Mouse (Mus musculus) CH12.LX (cell line): ENCODE measurements around the gene Itgav. TPM values are rescaled to one million over a fixed set of nuclear protein-coding genes. Genes with fewer than 3 reads are reported as not detected.

Experiments used
- DNase-seq: peaks from one replicate; pipeline ENCODE4 v3.0.0-alpha.2; 2013; ENCODE audit errors: extremely low read depth
- H3K27ac ChIP-seq: 2 replicates; pipeline ENCODE4 v1.5.1; 2012; ENCODE audit warnings: low read depth, mild to moderate bottlenecking, control low read depth, moderate library complexity; ENCODE audit not compliant: insufficient read depth
- H3K27me3 ChIP-seq: replicated peaks from 2 replicates; pipeline ENCODE3; 2012; ENCODE audit warnings: inconsistent platforms
- H3K36me3 ChIP-seq, 2 experiments: replicated peaks in 1 of 2; 2 replicates each; pipeline versions ENCODE3 to v1.6.1; 2012; ENCODE audit warnings: inconsistent platforms in 1 of 2, low read length in 1 of 2, mild to moderate bottlenecking in 1 of 2, mixed read lengths in 1 of 2, moderate library complexity in 1 of 2; ENCODE audit not compliant: control insufficient read depth in 1 of 2, insufficient read depth in 1 of 2
- H3K4me1 ChIP-seq, 2 experiments: 2 replicates each; pipeline ENCODE4 v1.6.1; 2012; ENCODE audit warnings: inconsistent platforms in 1 of 2, moderate library complexity in 1 of 2; ENCODE audit not compliant: insufficient read depth in 2 of 2, control insufficient read depth in 1 of 2
- H3K4me2 ChIP-seq: 2 replicates; pipeline ENCODE4 v1.6.1; 2012; ENCODE audit warnings: low read depth, mild to moderate bottlenecking, control low read depth; ENCODE audit not compliant: poor library complexity, insufficient read depth, severe bottlenecking
- H3K4me3 ChIP-seq, 3 experiments: fragments of 150-350 bp in 1 of 3; sonication (generic) in 1 of 3; replicated peaks in 1 of 3; 2 replicates each; pipeline versions ENCODE3 to v1.5.1; 2011 to 2012; ENCODE audit warnings: low read depth in 2 of 3, low read length in 2 of 3, mild to moderate bottlenecking in 2 of 3, moderate library complexity in 2 of 3, control low read depth in 1 of 3, improper control_type of control experiment in 1 of 3, inconsistent platforms in 1 of 3, mixed read lengths in 1 of 3; ENCODE audit not compliant: poor library complexity in 1 of 3
- H3K79me2 ChIP-seq: replicated peaks from 2 replicates; pipeline ENCODE4 v1.6.1; 2012; ENCODE audit warnings: mild to moderate bottlenecking, moderate library complexity; ENCODE audit not compliant: control insufficient read depth, poor library complexity, insufficient read depth, severe bottlenecking; ENCODE audit errors: extremely low read depth
- H3K9ac ChIP-seq: 2 replicates; pipeline ENCODE4 v1.6.1; 2012; ENCODE audit warnings: low read depth, mild to moderate bottlenecking, control low read depth, moderate library complexity; ENCODE audit not compliant: insufficient read depth
- H3K9me3 ChIP-seq: replicated peaks from 2 replicates; pipeline ENCODE3; 2012; ENCODE audit warnings: low read length, inconsistent platforms, mixed read lengths
- BHLHE40 ChIP-seq: IDR thresholded peaks from 2 replicates; pipeline ENCODE4 v1.6.1; 2011; ENCODE audit warnings: mild to moderate bottlenecking, low read depth, low read length, improper control_type of control experiment
- CHD2 ChIP-seq: IDR thresholded peaks from 2 replicates; pipeline ENCODE4 v1.6.1; 2011; ENCODE audit warnings: low read length, improper control_type of control experiment
- CTCF ChIP-seq, 2 experiments: IDR thresholded peaks in 1 of 2; conservative IDR thresholded peaks in 1 of 2; 2 replicates each; pipeline ENCODE4 v1.5.1; 2011 to 2012; ENCODE audit warnings: low read depth in 2 of 2, low read length in 2 of 2, improper control_type of control experiment in 1 of 2, inconsistent platforms in 1 of 2, mild to moderate bottlenecking in 1 of 2, moderate library complexity in 1 of 2
- ELF1 ChIP-seq: IDR thresholded peaks from 2 replicates; pipeline ENCODE4 v1.6.1; 2014; ENCODE audit warnings: low read depth, mild to moderate bottlenecking, inconsistent platforms, low read length, improper control_type of control experiment
- ETS1 ChIP-seq: conservative IDR thresholded peaks from 2 replicates; pipeline ENCODE4 v1.6.1; 2012; ENCODE audit warnings: low read depth, mild to moderate bottlenecking, inconsistent platforms, low read length, improper control_type of control experiment, moderate library complexity
- HCFC1 ChIP-seq: IDR thresholded peaks from 2 replicates; pipeline ENCODE4 v1.6.1; 2012; ENCODE audit warnings: low read depth, mild to moderate bottlenecking, inconsistent platforms, low read length, improper control_type of control experiment
- JUN ChIP-seq: IDR thresholded peaks from 2 replicates; pipeline ENCODE4 v1.6.1; 2011; ENCODE audit warnings: low read depth, mild to moderate bottlenecking, low read length, improper control_type of control experiment, moderate library complexity; ENCODE audit not compliant: insufficient read depth
- JUND ChIP-seq: conservative IDR thresholded peaks from 2 replicates; pipeline ENCODE4 v1.6.1; 2011; ENCODE audit warnings: low read depth, low read length, improper control_type of control experiment
- MAFK ChIP-seq: IDR thresholded peaks from 2 replicates; pipeline ENCODE4 v1.6.1; 2011; ENCODE audit warnings: low read length, improper control_type of control experiment; ENCODE audit not compliant: insufficient replicate concordance
- MAX ChIP-seq: IDR thresholded peaks from 2 replicates; pipeline ENCODE4 v1.6.1; 2011; ENCODE audit warnings: low read length, improper control_type of control experiment
- MEF2A ChIP-seq: IDR thresholded peaks from 2 replicates; pipeline ENCODE4 v1.6.1; 2014; ENCODE audit warnings: low read depth, mild to moderate bottlenecking, inconsistent platforms, low read length, improper control_type of control experiment, borderline replicate concordance
- MXI1 ChIP-seq: IDR thresholded peaks from 2 replicates; pipeline ENCODE4 v1.6.1; 2011; ENCODE audit warnings: mild to moderate bottlenecking, low read depth, low read length, improper control_type of control experiment
- MYC ChIP-seq: IDR thresholded peaks from 2 replicates; pipeline ENCODE4 v1.6.1; 2011; ENCODE audit warnings: low read depth, mild to moderate bottlenecking, improper control_type of control experiment, low read length
- NELFE ChIP-seq: IDR thresholded peaks from 2 replicates; pipeline ENCODE4 v1.6.1; 2011; ENCODE audit warnings: low read depth, low read length, improper control_type of control experiment
- NRF1 ChIP-seq: IDR thresholded peaks from 2 replicates; pipeline ENCODE4 v1.6.1; 2014; ENCODE audit warnings: low read depth, mild to moderate bottlenecking, inconsistent platforms, low read length, improper control_type of control experiment, moderate library complexity
- PAX5 ChIP-seq: IDR thresholded peaks from 2 replicates; pipeline ENCODE4 v1.6.1; 2012; ENCODE audit warnings: low read length, inconsistent platforms, mixed read lengths
- POLR2A ChIP-seq: IDR thresholded peaks from 2 replicates; pipeline ENCODE4 v1.6.1; 2011; ENCODE audit warnings: low read depth, mild to moderate bottlenecking, improper control_type of control experiment, low read length
- POLR2AphosphoS2 ChIP-seq: IDR thresholded peaks from 2 replicates; pipeline ENCODE4 v1.6.1; 2011; ENCODE audit warnings: low read depth, low read length, improper control_type of control experiment
- RAD21 ChIP-seq: IDR thresholded peaks from 2 replicates; pipeline ENCODE4 v1.6.1; 2011; ENCODE audit warnings: low read depth, mild to moderate bottlenecking, low read length, improper control_type of control experiment, moderate library complexity
- RCOR1 ChIP-seq: conservative IDR thresholded peaks from 2 replicates; pipeline ENCODE4 v1.6.1; 2012; ENCODE audit warnings: low read depth, mild to moderate bottlenecking, inconsistent platforms, low read length, improper control_type of control experiment
- SIN3A ChIP-seq: IDR thresholded peaks from 2 replicates; pipeline ENCODE4 v1.6.1; 2012; ENCODE audit warnings: low read length, improper control_type of control experiment, inconsistent platforms
- TCF12 ChIP-seq: IDR thresholded peaks from 2 replicates; pipeline ENCODE4 v1.6.1; 2014; ENCODE audit warnings: low read depth, mild to moderate bottlenecking, inconsistent platforms, low read length, improper control_type of control experiment
- USF1 ChIP-seq: IDR thresholded peaks from 2 replicates; pipeline ENCODE4 v1.6.1; 2014; ENCODE audit warnings: low read depth, mild to moderate bottlenecking, inconsistent platforms, low read length, improper control_type of control experiment
- USF2 ChIP-seq: conservative IDR thresholded peaks from 2 replicates; pipeline ENCODE4 v1.6.1; 2011; ENCODE audit warnings: low read depth, low read length, improper control_type of control experiment
- ZC3H11A ChIP-seq: IDR thresholded peaks from 2 replicates; pipeline ENCODE4 v1.6.1; 2012; ENCODE audit warnings: low read depth, mild to moderate bottlenecking, inconsistent platforms, low read length, improper control_type of control experiment
- ZKSCAN1 ChIP-seq: IDR thresholded peaks from 2 replicates; pipeline ENCODE4 v1.6.1; 2012; ENCODE audit warnings: low read depth, inconsistent platforms, low read length, improper control_type of control experiment, borderline replicate concordance
- ZMIZ1 ChIP-seq: IDR thresholded peaks from 2 replicates; pipeline ENCODE4 v1.6.1; 2012; ENCODE audit warnings: low read depth, mild to moderate bottlenecking, inconsistent platforms, low read length, improper control_type of control experiment
- ZNF384 ChIP-seq: IDR thresholded peaks from 2 replicates; pipeline ENCODE4 v1.6.1; 2012; ENCODE audit warnings: low read depth, low read length, improper control_type of control experiment, inconsistent platforms
- dilution Hi-C: fragments of 300-500 bp; cut with MboI; formaldehyde crosslinking; loops from 2 replicates; pipeline ENCODE4 v1.14.3; 2020; ENCODE audit warnings: low sequenced_read_pairs; ENCODE audit not compliant: extremely low pct_unique_long_range_greater_than_20kb, extremely low pct_ligation_motif_present
- in situ Hi-C: fragments of 300-500 bp; cut with MboI; formaldehyde crosslinking; loops from 3 replicates; pipeline ENCODE4 v1.14.3; 2019; ENCODE audit warnings: low sequenced_read_pairs, low pct_ligation_motif_present, low pct_unique_long_range_greater_than_20kb, mixed read lengths
- polyA plus RNA-seq: library from polyadenylated mRNA; unstranded; fragments of >175 nt; gene quantifications from 2 replicates; pipeline ENCODE4 v1.2.1, GENCODE M21; 2012; ENCODE audit warnings: low read depth; ENCODE audit not compliant: insufficient read length
- total RNA-seq, 2 experiments: library from RNA; depleted of rRNA; stranded (reverse); fragments of 300-350 nt in 1 of 2; fragments of >200 nt in 1 of 2; gene quantifications; 2 replicates each; pipeline ENCODE4 v1.2.3; 2012 to 2014

The Itgav gene
- total and polyA plus RNA-seq, 3 experiments, result 16.2 to 28.2 (median 25.5) TPM

DNA sequence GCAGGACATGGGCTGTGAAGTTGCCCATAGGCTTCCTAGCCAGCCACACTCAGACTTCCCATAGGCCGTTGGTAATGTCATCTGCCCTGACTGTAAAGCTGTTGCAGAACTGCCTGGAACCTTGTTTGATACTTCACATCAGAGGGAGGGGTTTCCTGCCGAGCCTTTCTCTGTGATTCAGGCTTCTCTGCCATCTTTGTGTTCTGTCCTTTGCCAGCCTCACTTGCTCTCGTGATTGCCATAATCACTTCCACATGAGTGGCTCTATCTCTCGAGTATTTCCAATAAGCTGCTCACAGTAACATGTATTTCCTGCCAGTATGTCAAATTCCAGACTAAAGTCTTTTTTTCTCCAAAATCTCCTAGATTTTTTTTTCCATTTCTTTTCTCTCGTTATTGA, 48.5 kb upstream of the Itgav start:
- no peak overlapping the region for H3K27ac ChIP-seq
- no peaks in the 10 kb centered on the region for H3K27me3 ChIP-seq
- no peak for DNase-seq
- H3K4me3 ChIP-seq, result no peak overlapping the region
- peaks cover 2% of the 10 kb centered on the region; the same call in 1 of the 2 replicates for H3K79me2 ChIP-seq
- no peaks in the 10 kb centered on the region for H3K9me3 ChIP-seq
- peaks cover 26 to 60% of the 10 kb centered on the region in 2 experiments for H3K36me3 ChIP-seq
- dilution Hi-C loops (no loop called here), in situ Hi-C loops (no loop called here)
- no peaks in the 10 kb centered on the region for H3K4me1 ChIP-seq
- H3K9ac ChIP-seq, result no peak overlapping the region
- H3K4me2 ChIP-seq, result no peak overlapping the region
- no peak for TF ChIP-seq POLR2AphosphoS2
- TF ChIP-seq RCOR1, result no peak
- no peak for TF ChIP-seq ELF1
- TF ChIP-seq HCFC1, result no peak
- TF ChIP-seq USF2, result no peak
- TF ChIP-seq MAFK, result no peak
- no peak for TF ChIP-seq MAX
- TF ChIP-seq MXI1, result no peak
- TF ChIP-seq JUN, result no peak
- TF ChIP-seq POLR2A, result no peak
- TF ChIP-seq ZMIZ1, result no peak
- no peak for TF ChIP-seq USF1
- TF ChIP-seq NELFE, result no peak
- TF ChIP-seq ZKSCAN1, result no peak
- no peak for TF ChIP-seq ZNF384
- TF ChIP-seq CTCF (conservative IDR thresholded peaks at IDR 0.05 in 1 of 2, IDR thresholded peaks at IDR 0.05 in 1 of 2; ENCODE audit: low read depth in 2 of 2, low read length in 2 of 2), result no peak
- no peak for TF ChIP-seq NRF1
- TF ChIP-seq BHLHE40, result no peak

- no peaks in the 10 kb centered on the region for H3K9me3 ChIP-seq
- TF ChIP-seq PAX5, result no peak
- no peak for TF ChIP-seq USF2
- no peak for TF ChIP-seq ETS1
- no peak for TF ChIP-seq HCFC1
- no peak for TF ChIP-seq RAD21
- TF ChIP-seq MEF2A, result no peak
- TF ChIP-seq ZC3H11A, result no peak
- no peak for TF ChIP-seq ZKSCAN1
- TF ChIP-seq ZMIZ1, result no peak
- TF ChIP-seq NRF1, result no peak
- TF ChIP-seq JUND, result no peak
- TF ChIP-seq TCF12, result no peak
- no peak for TF ChIP-seq JUN
- no peak for TF ChIP-seq SIN3A
- TF ChIP-seq POLR2A, result no peak
- no peak for TF ChIP-seq CHD2
- TF ChIP-seq RCOR1, result no peak
- TF ChIP-seq MYC, result no peak
- TF ChIP-seq, all 38 proteins: peak for 0
- H3K9ac ChIP-seq, result no peak overlapping the region
- H3K4me2 ChIP-seq, result no peak overlapping the region
- H3K4me1 ChIP-seq, result no peaks in the 10 kb centered on the region
- in situ Hi-C loops, result no loop called here
- no peak overlapping the region for H3K27ac ChIP-seq
- dilution Hi-C loops, result no loop called here
- H3K27me3 ChIP-seq, result no peaks in the 10 kb centered on the region
- H3K4me3 ChIP-seq, result no peak overlapping the region
- H3K79me2 ChIP-seq, result peaks cover 2% of the 10 kb centered on the region; the same call in 1 of the 2 replicates
- peaks cover 31 to 65% of the 10 kb centered on the region in 2 experiments for H3K36me3 ChIP-seq
- no peak for DNase-seq
Observed at GRCm38 (mm10) chr2:83676226-83676870, 47.8 kb upstream of the Itgav start.
